Mouse (Mus musculus) megakaryocyte, embryonic 14.5 days (primary cell): ENCODE results near the gene Ano6.

Experiments used
- FLI1 ChIP-seq: IDR thresholded peaks from 2 replicates; pipeline ENCODE4 v1.6.1; 2012; ENCODE audit warnings: low read length, inconsistent platforms, mixed read lengths
- GATA1 ChIP-seq: IDR thresholded peaks from 3 replicates; pipeline ENCODE4 v1.6.1; 2012; ENCODE audit warnings: mixed read lengths, low read length, inconsistent platforms, borderline replicate concordance

DNA sequence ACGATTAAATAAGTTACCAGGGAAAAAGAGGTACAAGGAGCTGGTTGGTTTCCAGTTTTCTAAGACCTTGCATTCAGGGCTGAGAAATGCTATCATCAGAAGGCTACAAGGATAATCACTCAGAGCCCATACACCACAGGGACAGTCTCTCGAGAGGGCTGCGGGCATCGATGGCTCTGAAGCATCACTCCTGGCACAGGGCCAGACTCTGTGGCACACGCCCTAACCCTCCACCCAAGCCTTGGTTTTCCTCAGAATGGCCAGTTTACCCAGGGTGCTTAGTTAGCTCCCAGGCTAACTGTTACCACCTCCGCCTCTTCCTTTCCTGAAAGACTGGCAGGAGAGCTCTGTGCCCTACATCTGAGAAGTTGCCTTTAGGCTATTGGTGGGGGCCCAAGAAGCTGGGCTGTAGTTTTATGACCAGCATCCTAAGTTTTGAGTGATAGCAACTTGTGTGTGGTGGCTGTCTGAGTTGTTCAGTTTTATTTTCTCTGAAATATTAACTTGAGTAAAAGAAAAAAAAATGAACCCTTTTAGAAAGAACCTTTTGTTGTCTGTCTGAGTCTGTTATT is 57.9 kb downstream of the Ano6 start:
- no peak for TF ChIP-seq GATA1
- TF ChIP-seq FLI1 = no peak
